Mouse (Mus musculus): ENCODE measurements around the gene Srp14.

DNA sequence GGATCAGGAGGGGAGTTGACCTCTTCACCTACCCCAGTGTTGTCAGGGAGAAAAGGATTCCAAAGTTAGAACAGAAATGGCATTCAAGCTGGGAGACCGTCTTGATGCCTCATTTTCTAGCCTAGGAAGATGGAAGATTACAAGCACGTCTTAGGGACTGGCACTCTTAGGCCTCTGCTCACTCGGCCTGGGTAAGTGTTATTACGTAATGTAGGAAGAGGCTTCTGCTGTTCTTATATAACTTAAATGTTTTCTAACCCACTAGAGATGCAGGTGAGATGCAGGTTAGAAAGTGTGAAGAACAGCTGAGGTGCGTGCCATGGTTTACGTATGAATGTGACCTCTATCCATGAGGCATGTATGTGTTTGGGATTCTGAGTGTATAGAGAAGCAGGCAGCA is 51.2 kb downstream of the Srp14 start:
- TF ChIP-seq POLR2A (IDR thresholded peaks at IDR 0.05; ENCODE audit: insufficient read depth, low read depth, low read length), result no peak
- no peak for TF ChIP-seq CTCF (IDR thresholded peaks at IDR 0.05; ENCODE audit: insufficient read depth, low read depth, low read length)
